Mouse (Mus musculus) midbrain, embryonic 11.5 days (tissue): ENCODE data around the gene Trir. TPM values are rescaled to one million over a fixed set of nuclear protein-coding genes. Genes with fewer than 3 reads are reported as not detected.

Source experiments
- ATAC-seq: fragments of 200-750 bp; cut with Nextera tagmentation; 2 replicates; pipeline ENCODE4 v1.8.0; 2017; ENCODE audit warnings: moderate TSS enrichment, moderate library complexity; ENCODE audit not compliant: low FRiP score
- DNase-seq: peaks from one replicate; pipeline ENCODE4 v3.0.0; 2015; ENCODE audit warnings: low spot score; ENCODE audit errors: missing footprints
- H3K27ac ChIP-seq: fragments of 300-500 bp; sonication (generic); 2 replicates; pipeline ENCODE4 v1.5.1; 2014; ENCODE audit warnings: low read depth, low read length
- H3K27me3 ChIP-seq: fragments of 300-500 bp; sonication (generic); 2 replicates; pipeline ENCODE4 v1.6.1; 2014; ENCODE audit warnings: mild to moderate bottlenecking, low read length, moderate library complexity, mixed read lengths; ENCODE audit not compliant: control insufficient read depth, insufficient read depth
- H3K36me3 ChIP-seq: fragments of 300-500 bp; sonication (generic); 2 replicates; pipeline ENCODE4 v1.6.1; 2014; ENCODE audit warnings: mild to moderate bottlenecking, low read length, moderate library complexity, mixed read lengths; ENCODE audit not compliant: control insufficient read depth, insufficient read depth
- H3K4me1 ChIP-seq: fragments of 300-500 bp; sonication (generic); 2 replicates; pipeline ENCODE4 v1.6.1; 2014; ENCODE audit warnings: low read length; ENCODE audit not compliant: control insufficient read depth, insufficient read depth
- H3K4me2 ChIP-seq: fragments of 300-500 bp; sonication (generic); 2 replicates; pipeline ENCODE4 v1.6.1; 2014; ENCODE audit warnings: mild to moderate bottlenecking, moderate library complexity
- H3K4me3 ChIP-seq: fragments of 300-500 bp; sonication (generic); 2 replicates; pipeline ENCODE4 v1.5.1; 2014; ENCODE audit warnings: low read depth, low read length
- H3K9ac ChIP-seq: fragments of 300-500 bp; sonication (generic); 2 replicates; pipeline ENCODE4 v1.6.1; 2014; ENCODE audit warnings: low read length
- H3K9me3 ChIP-seq: fragments of 300-500 bp; sonication (generic); 2 replicates; pipeline ENCODE4 v1.6.1; 2016; ENCODE audit warnings: low read length; ENCODE audit not compliant: control insufficient read depth
- WGBS: fragments of 180-500 bp; shearing (Covaris S2); extraction: QIAGEN DNeasy Blood & Tissue Kit; methylation state at CpG from one replicate; pipeline ENCODE4 v1.1.7; 2014; 5-methylcytosine and 5-hydroxymethylcytosine counted together
- polyA plus RNA-seq: library from polyadenylated mRNA; unstranded; fragments of >200 nt; fragmentation: Nextera tagmentation; extraction: Ambion mirVana; gene quantifications from 2 replicates; pipeline ENCODE4 v1.2.1, GENCODE M21; 2014

Gene Trir
- polyA plus RNA-seq, 1 experiment from 2014 or later, result 180 TPM

GRCm38 (mm10) chr8:85037681-85038531 lies 11.3 kb downstream of the Trir start:
- no peaks in the 10 kb centered on the region for H3K9me3 ChIP-seq
- H3K36me3 ChIP-seq, result peaks cover 11% of the 10 kb centered on the region; the same call in 1 of the 2 replicates
- DNase-seq (peak; percentile 95), ATAC-seq (peak; percentile 20)
- 1% methylated on average over 56 of the region's 57 CpGs for WGBS
- peaks cover 21% of the 10 kb centered on the region for H3K4me1 ChIP-seq
- no peaks in the 10 kb centered on the region for H3K27me3 ChIP-seq
- peak overlapping the region; percentile 80 for H3K4me3 ChIP-seq
- peak overlapping the region; percentile 76 for H3K9ac ChIP-seq
- peak overlapping the region; percentile 64 for H3K4me2 ChIP-seq
- H3K27ac ChIP-seq, result peak overlapping the region; percentile 99

GRCm38 (mm10) chr8:85043619-85044018 lies 17.0 kb downstream of the Trir start:
- Histone ChIP-seq H3K9me3 (no peaks in the 10 kb centered on the region), H3K27me3 (no peaks in the 10 kb centered on the region), H3K27ac (no peak overlapping the region), H3K36me3 (peaks cover 23% of the 10 kb centered on the region; the same call in 1 of the 2 replicates), H3K4me2 (no peak overlapping the region), H3K4me3 (no peak overlapping the region), H3K4me1 (peaks cover 4% of the 10 kb centered on the region), H3K9ac (no peak overlapping the region)
- DNase-seq, result no peak
- no peak for ATAC-seq
- WGBS, result 90% methylated on average over 6 of the region's 6 CpGs

GRCm38 (mm10) chr8:85057367-85057766 lies 30.7 kb downstream of the Trir start:
- ATAC-seq, result no peak
- H3K36me3 ChIP-seq, result peaks cover 27% of the 10 kb centered on the region
- no peak for DNase-seq
- WGBS, result 82% methylated on average over 7 of the region's 7 CpGs
- H3K4me1 ChIP-seq, result peaks cover 6% of the 10 kb centered on the region; the same call in 1 of the 2 replicates
- no peaks in the 10 kb centered on the region for H3K9me3 ChIP-seq
- no peak overlapping the region for H3K27ac ChIP-seq
- no peak overlapping the region for H3K4me2 ChIP-seq
- no peak overlapping the region for H3K9ac ChIP-seq
- H3K4me3 ChIP-seq, result no peak overlapping the region
- H3K27me3 ChIP-seq, result no peaks in the 10 kb centered on the region

DNA sequence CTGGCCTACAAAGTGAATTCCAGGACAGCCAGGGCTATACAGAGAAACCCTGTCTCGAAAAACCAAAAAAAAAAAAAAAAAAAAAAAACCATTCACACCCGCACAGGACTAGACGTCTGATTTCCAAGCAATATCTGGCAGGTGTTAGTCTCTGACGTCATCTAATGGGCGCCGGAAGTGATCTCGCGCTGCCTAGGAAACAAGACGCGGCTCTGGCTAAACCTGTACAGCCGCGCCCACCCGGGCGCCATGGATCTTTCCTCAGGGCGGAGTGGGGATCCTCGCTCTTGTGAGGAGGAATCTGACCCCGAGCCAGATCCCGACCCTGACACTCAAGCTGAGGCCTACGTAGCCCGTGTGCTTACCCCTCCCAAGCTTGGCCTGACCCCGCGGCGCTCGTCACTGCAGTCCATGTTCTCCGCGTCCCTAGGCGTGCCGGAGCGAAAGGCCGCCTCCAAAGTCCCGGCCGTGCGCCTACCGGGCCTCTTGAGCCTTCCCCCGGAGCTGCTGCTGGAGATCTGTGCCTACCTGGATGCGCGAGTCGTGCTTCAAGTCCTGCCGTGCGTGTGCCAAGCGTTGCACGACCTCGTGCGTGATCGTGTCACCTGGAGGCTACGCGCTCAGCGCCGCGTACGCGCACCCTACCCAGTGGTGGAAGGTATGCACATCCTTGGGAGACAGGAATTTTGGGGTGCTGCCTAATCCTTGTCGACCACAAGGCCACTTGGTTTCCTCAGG lies 33.4 kb downstream of the Trir start, which contains the start of gene Fbxw9:
Gene Fbxw9 (plus strand): TSS at position 177 of the 738 bp plus-strand sequence.
- H3K4me3 ChIP-seq, result peak within 1 kb of the TSS; percentile 82
- DNase-seq (peak; percentile 99), ATAC-seq (peak; percentile 92)
- H3K9ac ChIP-seq, result peak within 1 kb of the TSS; percentile 80
- peak within 1 kb of the TSS; percentile 97 for H3K4me2 ChIP-seq
- under 1% methylated on average over 52 of the region's 53 CpGs for WGBS
- peaks cover 6% of the 10 kb centered on the region; the same call in 1 of the 2 replicates for H3K4me1 ChIP-seq
- no peaks in the 10 kb centered on the region for H3K9me3 ChIP-seq
- H3K27me3 ChIP-seq, result no peaks in the 10 kb centered on the region
- no peak within 1 kb of the TSS for H3K27ac ChIP-seq
- H3K36me3 ChIP-seq, result peaks cover 8% of the 10 kb centered on the region; the same call in 1 of the 2 replicates

DNA sequence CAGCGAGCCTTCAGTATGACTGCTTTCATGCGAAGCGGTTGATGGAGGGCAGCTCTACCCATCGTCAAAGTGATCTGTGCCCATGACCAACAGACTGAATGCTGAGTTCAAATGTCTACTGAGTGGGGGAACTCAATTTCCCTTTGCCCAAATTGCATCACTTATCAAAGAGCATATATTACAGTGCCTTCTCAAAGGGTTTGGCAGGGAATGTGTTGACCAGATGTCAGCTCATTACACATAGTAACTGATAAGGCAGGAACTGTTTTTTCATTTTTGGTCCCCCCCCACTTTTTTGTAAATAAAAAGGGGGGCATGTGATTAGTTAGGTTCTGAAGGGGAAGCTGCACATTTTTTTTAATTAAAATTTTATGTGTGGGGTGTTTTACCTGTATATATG lies 36.0 kb downstream of the Trir start:
- Histone ChIP-seq H3K27ac (no peak overlapping the region), H3K4me3 (no peak overlapping the region), H3K36me3 (no peaks in the 10 kb centered on the region), H3K9ac (no peak overlapping the region), H3K4me2 (no peak overlapping the region), H3K9me3 (no peaks in the 10 kb centered on the region), H3K27me3 (no peaks in the 10 kb centered on the region), H3K4me1 (peaks cover 6% of the 10 kb centered on the region; the same call in 1 of the 2 replicates)
- DNase-seq (peak; percentile 41), ATAC-seq (no peak)
- WGBS, result 97% methylated on average over 4 of the region's 4 CpGs

DNA sequence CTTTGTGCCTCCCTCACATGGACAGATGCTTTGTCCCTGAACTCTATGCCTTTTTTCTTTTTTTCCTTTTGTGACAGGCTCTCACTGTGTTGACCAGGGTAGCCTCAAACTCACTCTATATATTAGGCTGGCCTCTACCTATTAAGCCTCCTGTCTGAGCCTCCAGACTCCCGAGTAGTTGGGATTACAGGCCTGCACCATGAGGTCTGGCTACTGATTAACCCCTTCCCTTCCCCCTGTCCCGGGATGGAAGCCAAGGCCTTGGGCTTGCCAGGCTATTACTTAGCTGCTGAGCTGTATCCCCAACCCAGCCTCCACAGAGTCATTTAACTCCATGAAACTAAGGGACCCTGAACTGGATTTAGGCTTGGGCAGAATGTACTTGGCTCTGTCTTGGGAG lies 38.6 kb downstream of the Trir start:
- H3K4me1 ChIP-seq, result peaks cover 5% of the 10 kb centered on the region; the same call in 1 of the 2 replicates
- H3K4me3 ChIP-seq, result no peak overlapping the region
- no peak overlapping the region for H3K27ac ChIP-seq
- ATAC-seq (no peak), DNase-seq (no peak)
- no peaks in the 10 kb centered on the region for H3K9me3 ChIP-seq
- WGBS, result 33% methylated on average over 2 of the region's 2 CpGs
- no peaks in the 10 kb centered on the region for H3K27me3 ChIP-seq
- no peak overlapping the region for H3K4me2 ChIP-seq
- H3K36me3 ChIP-seq, result no peaks in the 10 kb centered on the region
- no peak overlapping the region for H3K9ac ChIP-seq

- 96% methylated on average over 2 of the region's 2 CpGs for WGBS
Measured at GRCm38 (mm10) chr8:85067155-85067554, 40.5 kb downstream of the Trir start.

DNA sequence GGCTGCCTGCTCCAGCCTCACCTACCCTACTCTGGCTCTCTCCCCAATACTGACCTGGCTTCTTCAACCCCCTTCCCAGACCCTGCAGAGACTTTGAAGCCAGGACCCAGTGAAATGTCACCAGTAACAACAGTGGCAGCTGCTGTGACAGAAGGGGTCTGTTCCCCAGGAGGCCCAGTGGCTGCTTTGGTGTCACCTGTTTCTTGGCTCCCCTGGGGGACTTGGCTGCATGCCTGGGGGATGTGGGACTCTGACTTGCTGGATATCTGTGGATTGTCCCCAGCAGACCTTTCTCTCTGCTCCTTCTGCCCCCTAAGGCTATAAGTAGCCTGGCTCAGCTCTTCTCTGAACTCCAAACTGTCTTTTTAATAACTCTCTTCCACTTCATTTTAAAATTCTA lies 41.4 kb downstream of the Trir start, which contains the start of gene Gm5741:
Gene Gm5741 (minus strand): TSS at position 1 of the 400 bp plus-strand sequence.
- H3K9me3 ChIP-seq, result no peaks in the 10 kb centered on the region
- peaks cover 6% of the 10 kb centered on the region for H3K4me1 ChIP-seq
- no peaks in the 10 kb centered on the region for H3K27me3 ChIP-seq
- no peaks in the 10 kb centered on the region for H3K36me3 ChIP-seq
- H3K4me2 ChIP-seq, result no peak within 1 kb of the TSS
- H3K27ac ChIP-seq, result no peak within 1 kb of the TSS
- H3K9ac ChIP-seq, result no peak within 1 kb of the TSS
- H3K4me3 ChIP-seq, result no peak within 1 kb of the TSS
- ATAC-seq (no peak), DNase-seq (no peak)

More at GRCm38 (mm10) chr8:85067155-85067554, 40.5 kb downstream of the Trir start:
- DNase-seq, result no peak
- no peak overlapping the region for H3K4me2 ChIP-seq
- H3K36me3 ChIP-seq, result no peaks in the 10 kb centered on the region
- no peaks in the 10 kb centered on the region for H3K27me3 ChIP-seq
- H3K9me3 ChIP-seq, result no peaks in the 10 kb centered on the region
- no peak for ATAC-seq
- H3K4me3 ChIP-seq, result no peak overlapping the region
- no peak overlapping the region for H3K27ac ChIP-seq
- peaks cover under 1% of the 10 kb centered on the region for H3K4me1 ChIP-seq
- no peak overlapping the region for H3K9ac ChIP-seq
